Mouse (Mus musculus): ENCODE measurements around the gene Fasl. TPM values are rescaled to one million over a fixed set of nuclear protein-coding genes. Genes with fewer than 3 reads are reported as not detected.

Fasl gene
- polyA plus RNA-seq, 1 experiment from 2014 or later: not detected

Other genes starting within 250 kb of the Fasl start
- gene Suco, start 88.2 kb upstream of the Fasl start, polyA plus RNA-seq (2016; fragmentation: Nextera tagmentation; extraction: Ambion mirVana): 20.6 and 21.9 TPM in 2 replicates
- 28.7 and 30.3 TPM in 2 replicates for gene Pigc, start 180.7 kb upstream of the Fasl start, polyA plus RNA-seq (2016; fragmentation: Nextera tagmentation; extraction: Ambion mirVana)
- not detected in 2 replicates for gene 4930558K02Rik, start 191.1 kb upstream of the Fasl start, polyA plus RNA-seq (2016; fragmentation: Nextera tagmentation; extraction: Ambion mirVana)